Mouse (Mus musculus): Measurements from ENCODE around the gene Pnpla3.
"Not testable (repeated sequence)": the region's sequence is repeated elsewhere in the genome, so short reads cannot be mapped to it uniquely, and the experiment has no call there.

Gene Pnpla3

DNA sequence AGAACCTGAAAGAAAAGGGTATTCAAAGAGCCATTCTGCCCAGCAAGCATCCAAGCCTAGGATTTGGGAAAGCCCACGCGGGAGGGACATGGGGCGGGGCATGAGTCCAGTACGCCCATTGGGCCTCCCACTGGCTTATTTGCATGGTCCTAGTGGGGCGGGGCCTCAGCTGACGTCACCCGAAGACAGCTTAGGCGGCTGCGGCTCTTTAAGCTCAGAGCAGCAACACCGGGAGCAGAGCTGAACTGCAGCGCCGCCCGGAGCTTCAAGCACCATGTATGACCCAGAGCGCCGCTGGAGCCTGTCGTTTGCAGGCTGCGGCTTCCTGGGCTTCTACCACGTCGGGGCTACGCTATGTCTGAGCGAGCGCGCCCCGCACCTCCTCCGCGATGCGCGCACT lies at the start of gene Pnpla3:
TSS of gene Pnpla3 (plus strand) at position 238 of the 400 bp plus-strand sequence.
- ATAC-seq (ENCODE audit: insufficient number of reproducible peaks, low FRiP score, low TSS enrichment), result peak; percentile 91

DNA sequence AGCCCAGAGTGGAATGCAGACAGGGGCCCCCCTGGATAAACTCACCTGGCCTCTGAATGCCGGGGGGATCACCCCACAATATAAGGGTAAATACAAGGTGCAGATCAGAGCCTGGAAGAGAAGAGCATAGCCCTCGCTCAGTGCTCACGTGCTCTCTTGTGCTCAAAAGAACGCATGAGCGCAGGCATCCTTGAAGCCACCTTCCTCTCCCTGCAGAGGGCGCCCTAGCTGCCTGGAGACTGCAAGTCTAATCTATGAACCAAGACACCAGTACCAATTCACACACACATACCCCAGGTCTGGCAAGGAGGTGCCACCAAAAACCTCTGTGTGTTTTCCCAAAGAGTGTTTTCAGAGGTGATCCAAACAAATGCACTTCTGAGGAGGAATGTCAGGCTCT lies 47.0 kb upstream of the Pnpla3 start:
- no peak for ATAC-seq (ENCODE audit: insufficient number of reproducible peaks, low FRiP score, low TSS enrichment)

GRCm38 (mm10) chr15:84121036-84121435 lies 46.6 kb upstream of the Pnpla3 start:
- no peak for ATAC-seq (ENCODE audit: insufficient number of reproducible peaks, low FRiP score, low TSS enrichment)

GRCm38 (mm10) chr15:84123075-84123474 lies 44.6 kb upstream of the Pnpla3 start, which contains the start of gene Pnpla5:
Pnpla5 (minus strand) TSS chr15:84123175.
- ATAC-seq (ENCODE audit: insufficient number of reproducible peaks, low FRiP score, low TSS enrichment), result no peak

- no peak for ATAC-seq (ENCODE audit: insufficient number of reproducible peaks, low FRiP score, low TSS enrichment)
Observed at GRCm38 (mm10) chr15:84124086-84124485, 43.6 kb upstream of the Pnpla3 start.

DNA sequence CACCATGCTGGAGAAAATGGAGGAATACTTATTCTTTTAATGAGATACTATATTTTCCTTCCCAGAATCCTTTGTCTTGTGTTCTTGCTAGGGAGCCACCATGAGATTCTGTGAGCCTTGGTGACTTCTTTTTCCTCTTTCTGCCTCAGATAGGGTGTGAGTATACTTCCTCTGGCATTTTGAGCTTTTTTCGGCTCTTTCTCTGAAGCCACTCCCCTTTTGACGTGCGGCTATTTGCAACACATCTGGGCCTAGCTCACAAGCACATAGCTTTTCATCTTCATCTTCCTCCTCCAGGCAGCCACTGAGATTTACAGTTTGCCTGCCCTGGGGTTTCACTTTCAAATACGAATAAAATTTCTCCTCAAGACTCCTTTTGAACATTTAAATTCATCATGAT lies 41.2 kb upstream of the Pnpla3 start:
- ATAC-seq (ENCODE audit: insufficient number of reproducible peaks, low FRiP score, low TSS enrichment), result no peak

- no peak for ATAC-seq (ENCODE audit: insufficient number of reproducible peaks, low FRiP score, low TSS enrichment)
Observed at GRCm38 (mm10) chr15:84126871-84127270, 40.8 kb upstream of the Pnpla3 start.

- ATAC-seq (ENCODE audit: insufficient number of reproducible peaks, low FRiP score, low TSS enrichment), result peak; percentile 84
Observed at GRCm38 (mm10) chr15:84131096-84131786, 36.4 kb upstream of the Pnpla3 start.

DNA sequence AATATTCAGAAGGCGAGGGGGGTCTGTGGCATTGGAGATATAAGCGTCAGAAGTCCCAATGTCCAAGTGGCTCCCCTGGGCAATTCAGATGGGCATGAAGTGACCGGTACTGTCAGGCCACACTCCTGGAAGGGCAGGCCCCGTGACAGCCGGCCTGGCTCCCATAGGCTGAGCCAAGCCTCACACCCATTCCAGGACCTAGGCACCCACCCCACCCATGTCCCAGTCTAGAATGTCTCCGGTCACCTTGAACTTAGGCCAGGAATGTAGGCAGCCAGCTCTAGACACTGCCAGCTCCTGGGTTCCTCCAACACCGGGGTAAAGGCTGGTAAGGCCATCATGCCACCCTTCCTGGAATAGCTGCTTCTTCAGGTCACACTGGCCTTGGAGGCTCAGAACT lies 35.7 kb upstream of the Pnpla3 start:
- 0 out of 2 replicates have a peak, but pooled peaks have one; percentile 16 for ATAC-seq (ENCODE audit: insufficient number of reproducible peaks, low FRiP score, low TSS enrichment)

GRCm38 (mm10) chr15:84133440-84133839 lies 34.2 kb upstream of the Pnpla3 start:
- no peak for ATAC-seq (ENCODE audit: insufficient number of reproducible peaks, low FRiP score, low TSS enrichment)

GRCm38 (mm10) chr15:84135472-84135871 lies 32.2 kb upstream of the Pnpla3 start:
- no peak for ATAC-seq (ENCODE audit: insufficient number of reproducible peaks, low FRiP score, low TSS enrichment)

DNA sequence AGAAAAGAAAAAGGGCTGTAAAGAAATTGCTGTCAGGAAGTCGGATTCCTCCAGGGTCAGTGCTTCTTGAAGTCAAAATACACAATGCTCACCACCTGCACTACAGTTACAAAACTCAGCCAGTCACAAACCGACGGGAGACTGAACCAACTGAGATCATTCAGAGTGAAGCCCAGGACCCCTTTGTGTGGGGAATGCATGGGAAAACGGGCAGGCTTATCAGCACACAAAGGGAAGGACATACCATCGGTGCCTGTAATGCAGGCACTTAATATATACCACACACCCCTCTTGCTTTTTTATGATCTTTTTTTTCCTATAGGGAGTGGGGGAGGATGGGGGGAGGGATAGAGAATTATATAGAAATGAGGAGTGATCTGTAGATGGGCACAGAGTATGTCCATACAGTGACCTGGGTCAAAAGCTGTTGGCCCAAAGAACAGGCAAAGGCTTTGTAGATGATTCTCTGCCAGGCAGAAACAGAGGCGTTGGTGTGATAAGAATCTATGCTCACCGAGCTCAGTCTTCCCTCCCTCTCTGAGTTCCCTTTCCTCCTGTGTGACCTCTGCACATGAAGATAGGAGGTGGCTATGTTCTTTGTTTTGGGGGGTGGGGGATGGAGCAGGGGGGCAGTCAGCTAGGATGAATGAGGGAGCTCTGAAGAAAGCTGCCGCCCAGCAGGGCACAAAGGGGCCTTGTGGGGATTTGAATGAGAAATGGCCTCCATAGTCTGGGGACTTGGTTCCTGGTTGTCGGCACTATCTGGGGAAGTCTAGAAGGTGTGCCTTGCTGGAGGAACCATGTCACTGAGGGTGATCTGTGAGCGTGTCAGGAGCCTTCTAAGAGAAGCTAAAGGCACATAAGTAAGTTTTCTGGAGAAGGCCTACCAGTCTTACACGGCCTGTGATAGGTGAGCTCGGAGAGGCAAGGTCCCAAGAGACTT lies 30.9 kb upstream of the Pnpla3 start:
- no peak for ATAC-seq (ENCODE audit: insufficient number of reproducible peaks, low FRiP score, low TSS enrichment)

DNA sequence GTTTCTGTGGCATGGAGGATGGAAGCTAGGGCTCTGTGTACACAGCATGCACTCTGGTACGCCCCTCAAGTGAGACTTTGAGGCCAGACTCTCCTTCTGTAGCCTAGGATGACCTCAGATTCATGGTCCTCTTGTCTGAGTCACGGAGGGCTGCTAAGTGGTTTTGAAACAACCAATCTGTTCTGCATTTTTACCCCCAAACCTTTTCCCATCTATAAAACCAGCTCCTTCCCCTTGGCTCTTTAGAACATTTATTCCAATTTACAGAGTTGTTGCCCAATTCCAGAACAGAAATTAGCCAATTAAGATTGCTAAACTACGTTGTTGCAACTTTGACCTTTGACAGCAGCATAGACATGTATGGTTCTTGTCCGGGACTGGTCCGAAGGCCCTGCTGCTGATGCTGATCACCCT lies 28.0 kb upstream of the Pnpla3 start:
- ATAC-seq (ENCODE audit: insufficient number of reproducible peaks, low FRiP score, low TSS enrichment), result no peak

DNA sequence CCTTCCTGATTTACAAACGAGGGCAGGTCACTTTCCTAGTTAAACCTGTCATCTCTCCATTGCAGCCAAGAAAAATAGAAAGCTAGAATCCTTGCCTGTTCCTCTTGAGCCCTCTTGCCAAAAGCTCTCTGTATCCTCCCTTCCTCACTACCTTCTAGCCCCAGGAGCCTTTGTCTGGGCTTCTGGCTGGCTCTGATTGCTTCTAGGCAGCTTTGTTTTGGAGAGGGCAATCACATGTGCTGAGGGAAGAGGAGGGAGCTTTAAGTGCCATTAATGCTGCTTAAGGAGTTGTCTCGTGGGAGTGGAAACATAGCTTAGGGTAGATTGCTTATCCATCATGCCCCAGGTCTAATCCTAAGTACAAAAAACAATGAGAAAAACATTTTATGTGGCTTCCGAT lies 27.5 kb upstream of the Pnpla3 start:
- no peak for ATAC-seq (ENCODE audit: insufficient number of reproducible peaks, low FRiP score, low TSS enrichment)

- ATAC-seq (ENCODE audit: insufficient number of reproducible peaks, low FRiP score, low TSS enrichment), result no peak
Observed at GRCm38 (mm10) chr15:84140929-84141328, 26.7 kb upstream of the Pnpla3 start.

DNA sequence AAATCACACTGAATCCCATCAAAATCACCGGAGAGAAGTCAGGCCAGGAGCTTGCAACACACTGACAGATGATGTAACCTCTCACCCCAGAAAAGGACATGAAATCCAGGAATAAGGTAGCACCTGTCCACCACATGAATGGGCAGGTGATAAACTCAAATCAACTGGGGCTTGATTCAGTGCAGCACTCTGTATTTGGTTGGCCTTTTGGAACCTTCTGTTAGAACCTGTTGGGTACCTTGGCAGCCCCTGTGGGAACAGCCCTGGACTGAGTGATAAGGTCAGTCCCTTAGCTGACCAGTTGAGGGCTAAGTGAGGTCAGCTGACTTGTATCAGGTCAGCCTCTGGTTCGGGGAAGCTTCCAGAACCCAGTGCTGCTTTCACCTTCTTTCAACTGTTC lies 11.5 kb upstream of the Pnpla3 start:
- no peak for ATAC-seq (ENCODE audit: insufficient number of reproducible peaks, low FRiP score, low TSS enrichment)

DNA sequence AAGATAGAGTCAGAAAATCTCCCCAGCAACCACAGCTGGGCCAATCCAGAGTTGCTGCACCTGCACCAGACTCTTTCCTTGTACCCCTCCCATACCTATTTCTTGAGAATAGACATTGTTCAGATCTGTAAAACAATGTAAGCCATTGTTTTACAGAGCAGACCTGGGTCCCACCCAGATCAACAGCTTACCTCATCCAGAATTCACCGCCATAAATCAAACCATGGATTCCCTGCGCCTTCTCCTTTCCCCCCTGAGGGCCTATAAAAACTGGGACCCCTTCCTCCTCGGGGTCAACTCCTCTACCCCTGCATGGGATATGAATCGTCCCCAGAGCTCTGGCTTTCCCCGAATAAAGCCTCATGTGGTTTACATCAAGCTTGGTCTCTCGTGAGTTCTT lies 10.1 kb upstream of the Pnpla3 start:
- not testable (repeated sequence) for ATAC-seq (ENCODE audit: insufficient number of reproducible peaks, low FRiP score, low TSS enrichment)

DNA sequence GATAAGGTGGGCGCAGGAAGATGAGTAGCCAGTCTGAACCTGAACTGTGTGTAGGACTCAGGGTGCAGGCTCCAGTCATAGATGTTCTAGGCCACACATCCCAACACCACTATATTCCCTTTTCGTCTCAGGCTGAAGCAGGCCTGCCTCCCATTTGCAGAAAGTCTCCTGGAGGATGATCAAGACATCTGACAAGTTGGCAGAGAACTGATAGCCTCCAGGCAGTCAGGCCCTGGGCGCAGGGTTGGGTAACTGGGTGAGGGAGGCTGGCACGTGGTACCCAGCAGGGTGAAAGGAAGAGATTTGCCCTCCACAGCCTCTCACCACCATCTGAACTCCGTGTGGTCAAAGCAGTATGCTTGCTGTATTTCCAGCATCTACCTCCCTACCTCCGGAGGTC lies 5.8 kb upstream of the Pnpla3 start:
- ATAC-seq (ENCODE audit: insufficient number of reproducible peaks, low FRiP score, low TSS enrichment), result no peak

DNA sequence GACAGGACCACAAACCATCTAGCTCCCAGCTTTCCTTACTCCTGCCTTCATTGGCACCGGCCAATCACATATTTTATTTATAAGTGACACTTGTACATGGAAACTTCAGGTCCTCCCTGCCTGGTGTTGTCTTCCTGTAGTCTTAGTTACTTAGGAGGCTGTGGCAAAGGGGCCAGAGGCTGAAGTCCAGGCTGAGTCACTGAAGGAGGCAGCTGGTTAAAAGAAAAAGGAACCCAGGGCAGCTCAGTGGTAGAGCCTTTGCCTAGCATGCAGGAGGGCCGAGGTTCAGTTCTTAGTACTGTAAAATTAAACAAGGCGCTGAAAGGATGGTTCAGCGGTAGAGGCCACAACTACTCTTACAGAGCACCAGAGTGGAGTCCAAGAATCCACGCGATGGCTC lies 819 bp upstream of the Pnpla3 start:
- no peak for ATAC-seq (ENCODE audit: insufficient number of reproducible peaks, low FRiP score, low TSS enrichment)

DNA sequence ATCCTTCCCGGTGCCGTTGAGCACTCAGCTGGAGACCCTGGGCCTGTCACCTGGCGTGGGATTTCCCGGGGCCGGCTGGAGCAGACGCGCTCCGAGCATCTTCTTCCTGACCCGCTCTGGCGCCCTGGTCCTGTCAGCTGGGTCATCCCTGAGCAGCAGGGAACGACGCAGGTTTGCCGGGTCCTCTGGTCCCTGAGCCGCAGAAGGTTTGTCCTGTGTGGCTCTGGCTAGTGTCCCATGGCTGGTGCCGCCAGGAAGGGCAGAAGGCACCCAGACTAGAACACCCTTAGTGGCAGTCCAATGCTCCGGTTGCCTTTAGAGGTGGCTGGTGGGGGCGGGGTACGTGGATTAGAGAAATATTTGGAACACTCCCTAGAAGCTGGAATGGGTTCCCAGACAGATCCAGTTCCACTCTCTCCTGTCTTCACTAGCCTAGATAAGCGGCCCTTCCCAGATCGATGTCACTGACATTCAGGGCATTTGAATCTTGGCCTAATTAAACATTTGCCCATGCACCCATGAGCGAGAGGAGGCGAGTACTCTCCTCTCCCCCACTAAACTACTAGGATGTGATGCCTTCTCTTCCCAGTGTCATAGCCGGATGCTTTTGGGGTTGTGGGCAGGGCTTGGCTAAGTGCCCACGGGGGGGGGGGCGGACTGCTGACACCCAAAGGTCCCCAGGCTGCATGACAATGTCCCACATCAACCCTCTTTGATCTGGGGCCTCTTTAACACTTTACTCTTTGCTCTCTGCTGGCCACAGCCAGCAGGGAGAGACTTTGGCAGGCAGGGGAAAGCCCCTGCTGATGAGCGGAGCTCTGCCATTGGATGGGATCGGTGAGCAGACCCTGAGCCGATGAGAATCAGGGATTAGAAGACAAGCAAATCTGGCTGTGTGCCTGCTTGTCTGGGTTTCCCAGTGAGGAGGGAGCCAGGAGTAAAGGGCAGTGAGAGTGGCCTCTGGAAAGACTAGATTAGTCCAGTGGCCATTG lies 829 bp downstream of the Pnpla3 start:
- peak; percentile 39 for ATAC-seq (ENCODE audit: insufficient number of reproducible peaks, low FRiP score, low TSS enrichment)
